Mouse (Mus musculus) kidney, adult 10 weeks (tissue): ENCODE measurements around the gene Cmklr1. TPM values are rescaled to one million over a fixed set of nuclear protein-coding genes. Genes with fewer than 3 reads are reported as not detected.

Experiments
- polyA plus RNA-seq: library from polyadenylated mRNA; stranded (reverse); fragments of 350-450 nt; fragmentation: Illumina TruSeq; extraction: RNeasy Lipid Tissue Mini Kit (QIAGEN cat#74804); gene quantifications from one replicate; pipeline ENCODE4 v1.2.3, GENCODE M21; 2014; ENCODE audit warnings: low read depth, low replicate concordance

The Cmklr1 gene
- 0.32 TPM for polyA plus RNA-seq

DNA sequence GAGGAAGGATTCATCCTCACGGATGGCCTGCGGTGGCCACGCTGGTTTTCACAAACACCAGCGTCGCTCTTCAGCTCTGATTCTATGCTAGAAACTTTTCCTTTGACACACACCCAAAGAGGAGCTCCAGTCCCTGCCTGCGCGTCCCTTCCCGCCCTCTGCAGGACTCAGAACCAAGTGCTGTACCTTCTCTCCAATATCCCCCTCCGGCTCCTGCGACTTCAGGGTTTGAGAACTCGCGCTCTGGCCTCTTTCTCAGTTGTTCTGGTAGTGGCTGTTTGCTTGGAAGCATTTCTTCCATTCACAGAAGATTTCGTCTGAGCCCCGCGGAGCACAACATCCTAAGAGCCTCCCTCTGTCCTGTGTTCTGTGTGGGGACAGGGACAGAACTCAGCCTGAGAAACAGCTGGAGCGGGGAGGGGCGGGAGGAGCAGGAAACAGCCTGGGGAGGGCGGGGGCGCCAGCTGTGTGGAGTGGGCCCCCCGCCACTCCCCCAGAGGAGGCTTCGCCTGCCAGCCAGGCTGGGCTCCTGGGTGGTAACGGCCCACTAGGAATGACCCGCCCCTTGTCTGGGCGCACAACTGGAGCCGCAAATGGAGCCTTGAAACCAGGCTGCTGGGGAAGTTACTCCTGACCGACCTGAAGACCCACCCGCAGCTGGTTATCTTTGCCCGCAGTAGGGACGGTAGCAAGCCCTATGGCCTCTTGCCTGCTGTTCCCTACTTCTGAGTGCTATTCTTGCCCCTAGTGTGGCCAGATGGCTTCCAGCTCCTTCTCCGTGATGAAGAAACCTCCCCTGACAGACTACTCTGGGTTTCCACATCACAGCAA, at the start of gene Cmklr1:
Gene Cmklr1 (minus strand): TSS at position 392 of the 831 bp plus-strand sequence.

Other genes starting within 250 kb of the Cmklr1 start
- 0.20 TPM for gene Wscd2, start 160.1 kb downstream of the Cmklr1 start, polyA plus RNA-seq
- not detected for gene 1700069L16Rik, start 74.3 kb upstream of the Cmklr1 start, polyA plus RNA-seq
- gene Ficd, start 85.4 kb upstream of the Cmklr1 start, polyA plus RNA-seq, result 3.3 TPM
- 1.9 TPM for gene Sart3, start 122.1 kb upstream of the Cmklr1 start, polyA plus RNA-seq
- gene Iscu, start 122.3 kb upstream of the Cmklr1 start, polyA plus RNA-seq, result 71.2 TPM
- 0.97 TPM for gene Tmem119, start 150.1 kb upstream of the Cmklr1 start, polyA plus RNA-seq
- gene Selplg, start 182.2 kb upstream of the Cmklr1 start, polyA plus RNA-seq, result not detected